Mouse (Mus musculus) testis, adult 2 months (tissue): ENCODE measurements around the gene Rad9b.

Experiments used
- CTCF ChIP-seq: fragments of 200-500 bp; IDR thresholded peaks from 2 replicates; pipeline ENCODE4 v1.5.1; 2012; ENCODE audit warnings: low read depth, mild to moderate bottlenecking, inconsistent platforms, low read length, moderate library complexity; ENCODE audit not compliant: control insufficient read depth, insufficient read depth, insufficient replicate concordance
- POLR2A ChIP-seq: fragments of 200-500 bp; IDR thresholded peaks from 2 replicates; pipeline ENCODE4 v1.6.1; 2012; ENCODE audit warnings: low read depth, mild to moderate bottlenecking, inconsistent platforms, low read length, moderate library complexity; ENCODE audit not compliant: control insufficient read depth

- TF ChIP-seq CTCF (no peak), POLR2A (no peak; the same call in none of the 2 replicates)
Measured at GRCm38 (mm10) chr5:122371591-122372191, 17.7 kb upstream of the Rad9b start, which contains the start of gene Gpn3.
